Mouse (Mus musculus) urinary bladder, postnatal 36 days (tissue): ENCODE measurements around the gene Slc16a3.

Experiments
- DNase-seq, 2 experiments: peaks; one replicate each; pipeline ENCODE4 v3.0.0; 2022; ENCODE audit warnings: low spot score in 2 of 2, mixed read lengths in 1 of 2

Gene Slc16a3

DNA sequence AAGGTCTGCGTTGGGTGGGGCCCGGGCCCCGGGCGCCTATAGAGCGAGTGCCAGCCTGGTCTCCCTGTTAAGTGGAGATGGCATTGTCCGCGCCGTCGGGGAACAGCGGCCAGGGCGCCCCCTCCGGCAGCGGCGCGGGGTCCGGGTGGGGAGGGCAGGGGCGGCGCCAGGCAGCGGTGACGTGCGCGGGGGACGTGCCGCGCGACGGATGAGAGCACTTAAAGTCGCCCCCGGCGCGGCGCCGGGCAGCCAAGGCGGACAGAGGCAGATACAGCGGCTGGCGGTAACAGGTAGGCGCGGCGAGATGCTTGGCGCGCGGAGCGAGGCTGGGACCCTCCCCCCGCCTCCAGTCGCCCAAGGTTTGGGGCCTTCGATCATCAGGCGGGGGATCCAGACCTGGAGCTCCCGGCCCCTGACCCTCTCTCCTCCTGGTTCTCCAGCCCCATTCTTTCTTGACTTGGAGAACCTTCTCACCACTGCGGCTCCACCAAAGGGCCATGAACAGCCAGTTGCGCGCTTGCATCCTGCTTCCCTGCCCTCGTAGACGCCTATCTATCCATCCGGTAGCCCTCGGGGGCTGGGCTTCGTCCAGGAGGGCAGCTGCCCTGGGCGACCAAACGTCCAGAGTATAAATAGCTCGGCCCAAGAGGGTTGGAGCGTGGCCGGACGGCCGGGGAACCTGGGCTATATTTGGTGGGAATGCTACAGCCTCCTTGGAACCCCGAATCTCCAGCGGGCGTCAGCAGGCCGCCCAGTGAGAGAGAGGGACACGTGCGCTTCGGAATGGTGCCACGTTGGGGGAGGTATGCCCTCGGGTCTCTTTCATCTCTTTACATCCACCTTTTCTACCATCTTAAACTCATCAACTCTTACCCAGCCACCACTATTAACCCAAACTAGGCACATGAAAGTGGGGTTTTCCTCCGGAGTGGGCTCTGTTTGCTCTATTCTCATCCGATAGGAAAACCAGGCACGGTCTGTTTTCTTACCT lies 876 bp downstream of the Slc16a3 start:
- DNase-seq, result no peak

DNA sequence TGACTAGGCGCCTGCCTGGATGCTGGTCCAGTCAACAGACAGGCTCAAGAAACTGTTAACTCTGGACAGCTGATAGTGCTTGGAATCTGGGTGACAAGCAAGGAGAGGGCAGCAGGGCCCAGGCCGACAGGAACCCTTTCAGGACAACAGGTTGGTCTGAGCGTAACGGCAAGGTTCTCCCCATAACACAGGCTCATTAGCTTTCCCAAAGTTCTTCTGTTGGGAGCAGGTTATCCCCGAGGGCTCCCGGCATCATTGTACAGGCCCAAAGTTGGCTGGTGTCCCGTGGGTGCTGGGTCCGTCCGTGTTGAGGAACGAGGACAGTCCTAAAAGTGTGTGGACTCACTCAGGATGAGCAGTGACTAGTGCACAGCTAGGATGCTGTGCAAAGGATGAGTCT lies 1.6 kb downstream of the Slc16a3 start:
- DNase-seq, result no peak

- DNase-seq, result peak; percentile 81 to 91
Observed at GRCm38 (mm10) chr11:120950281-120951202, 2.3 kb downstream of the Slc16a3 start.

DNA sequence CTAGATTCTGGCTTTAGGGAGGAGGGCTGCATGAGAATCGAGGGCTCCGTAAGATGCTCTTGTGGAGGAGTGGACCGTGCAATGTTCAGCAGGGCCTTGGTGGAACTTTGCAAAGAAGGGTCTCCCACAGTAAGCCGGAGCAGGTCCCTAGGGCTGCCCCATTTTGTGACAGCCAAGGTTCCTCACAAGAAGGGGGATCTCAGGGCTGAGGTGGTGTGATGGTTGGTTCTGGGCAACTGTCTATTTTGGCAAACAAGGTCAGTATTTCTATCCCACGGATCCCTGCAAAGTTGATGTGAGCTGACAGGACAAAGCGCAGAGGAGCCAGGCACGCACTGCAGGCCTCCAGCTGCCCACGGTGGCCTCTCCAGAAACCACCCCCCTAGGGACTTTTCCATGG lies 3.0 kb downstream of the Slc16a3 start:
- DNase-seq, result no peak

DNA sequence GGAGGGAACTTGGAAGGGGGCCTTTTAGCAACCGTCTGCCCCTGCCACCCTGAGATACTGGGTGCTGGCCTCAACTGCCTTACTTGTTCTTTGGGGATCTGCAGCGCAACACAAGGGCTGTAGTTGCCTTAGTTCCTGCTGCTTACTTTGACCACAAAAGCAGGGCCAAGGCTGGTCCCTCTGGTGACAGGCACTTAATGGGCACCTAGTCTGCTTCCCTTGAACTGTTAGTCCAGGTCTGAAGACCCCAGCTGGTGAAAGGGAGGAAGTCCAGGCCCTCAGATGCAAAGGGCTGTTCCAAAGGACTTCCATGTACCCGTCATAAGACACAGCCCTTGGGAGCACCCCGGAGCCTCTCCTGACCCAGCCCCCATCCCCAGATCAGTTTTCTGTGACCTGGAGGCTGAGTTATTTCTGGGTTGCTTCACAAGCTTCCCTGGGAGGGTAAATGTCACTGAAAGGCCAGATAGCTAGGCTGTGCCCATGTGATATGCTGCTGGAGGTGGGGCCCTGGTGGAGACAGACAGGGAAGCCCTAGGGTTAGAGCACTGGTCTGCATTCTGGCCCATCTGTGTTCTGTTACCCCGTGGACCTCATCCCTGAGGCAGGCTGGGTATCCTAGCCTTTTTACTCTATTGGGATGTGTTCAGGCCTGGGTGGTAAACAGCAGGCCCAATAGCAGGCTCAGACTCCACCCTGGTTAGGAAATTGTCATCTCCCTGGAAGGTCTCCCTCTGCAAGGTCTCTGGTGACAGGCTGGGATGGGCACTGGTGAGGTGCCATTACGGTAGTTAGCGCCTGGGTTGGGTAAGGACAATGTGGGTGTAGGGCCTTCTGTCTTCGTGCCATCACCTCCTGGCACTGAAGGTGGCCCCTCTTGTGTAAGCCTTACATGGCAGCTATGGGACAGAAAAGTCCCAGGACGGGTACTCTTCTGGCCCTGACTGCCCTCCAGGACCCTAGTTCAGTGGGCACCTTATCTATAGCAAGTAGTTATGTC lies 3.8 kb downstream of the Slc16a3 start:
- no peak for DNase-seq

GRCm38 (mm10) chr11:120954936-120955335 lies 6.7 kb downstream of the Slc16a3 start:
- peak; percentile 37 to 47 for DNase-seq

DNA sequence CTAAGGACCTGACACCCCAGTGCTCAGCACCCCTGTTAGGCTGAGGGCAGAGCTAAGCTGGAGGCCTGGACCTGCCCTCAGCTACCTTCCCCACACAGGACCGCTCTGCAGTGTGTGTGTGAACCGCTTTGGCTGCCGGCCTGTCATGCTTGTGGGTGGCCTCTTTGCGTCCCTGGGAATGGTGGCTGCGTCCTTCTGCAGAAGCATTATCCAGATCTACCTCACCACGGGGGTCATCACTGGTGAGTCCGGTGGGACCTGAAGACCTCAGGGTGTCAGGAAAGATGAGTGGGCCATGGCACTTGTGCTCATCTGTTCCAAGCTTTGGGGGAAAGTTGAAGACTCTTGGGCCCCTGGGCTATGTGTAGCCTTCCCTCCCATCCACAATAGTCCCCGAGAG lies 7.4 kb downstream of the Slc16a3 start:
- DNase-seq, result no peak

DNA sequence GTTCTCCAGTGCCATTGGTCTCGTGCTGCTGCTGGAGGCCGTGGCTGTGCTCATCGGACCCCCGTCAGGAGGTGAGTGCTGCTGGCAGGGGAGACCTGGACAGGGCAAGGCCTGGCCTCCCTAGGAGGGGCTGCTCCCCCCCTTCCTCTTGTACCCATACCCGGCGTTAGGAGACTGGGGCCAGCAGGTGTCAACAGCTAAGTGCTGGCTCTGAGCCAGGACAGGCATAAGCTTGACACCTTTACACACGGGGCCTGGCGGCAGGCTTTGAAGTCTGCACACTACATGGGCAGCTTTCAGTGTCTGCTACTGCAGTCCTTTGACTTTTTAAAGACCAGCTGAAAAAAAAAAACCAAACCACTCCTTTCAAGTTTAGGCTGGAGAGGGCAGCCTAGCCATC lies 8.8 kb downstream of the Slc16a3 start:
- DNase-seq, result no peak

GRCm38 (mm10) chr11:120957731-120958257 lies 9.5 kb downstream of the Slc16a3 start:
- DNase-seq, result peak in 1 of 2 experiments; percentile 43

DNA sequence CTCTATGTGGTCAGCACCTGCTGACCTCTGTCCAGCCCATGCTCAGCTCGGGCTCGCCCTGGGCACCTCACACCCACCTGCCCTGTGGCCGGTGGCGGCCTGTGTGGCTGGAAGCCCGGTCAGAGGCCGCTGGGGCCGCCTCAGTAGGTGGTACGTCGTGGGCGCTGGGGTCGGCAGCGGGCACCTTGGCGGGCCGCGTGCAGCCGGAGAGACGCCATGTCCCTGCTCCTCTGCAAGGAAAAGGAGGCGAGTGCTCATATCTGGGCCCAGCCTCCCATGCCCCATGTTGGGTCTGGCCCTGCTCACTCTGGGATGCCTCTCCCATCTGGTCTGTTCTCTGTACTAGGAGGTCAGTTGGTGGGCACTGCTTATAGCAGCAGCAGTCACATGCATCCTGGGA lies 10.8 kb downstream of the Slc16a3 start:
- no peak for DNase-seq

DNA sequence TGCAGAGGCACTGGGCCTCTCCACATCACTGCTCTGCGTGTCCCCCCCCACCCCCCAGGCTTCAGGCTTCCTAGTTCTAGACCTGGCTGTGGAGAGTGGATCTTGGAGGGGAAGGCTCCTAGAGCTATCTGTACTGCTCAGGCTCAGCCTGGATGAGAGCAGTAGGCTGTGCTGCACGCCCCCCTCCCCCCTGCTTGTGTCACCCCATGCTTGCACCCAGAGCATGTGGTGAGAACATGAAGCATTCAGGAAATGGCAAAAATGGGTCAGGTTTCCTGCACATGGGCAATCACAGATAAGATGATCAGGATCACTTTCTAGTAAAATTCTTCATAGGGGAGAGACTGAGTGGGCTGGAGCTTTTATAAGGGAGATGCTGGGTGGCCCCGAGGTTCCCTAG lies 11.3 kb downstream of the Slc16a3 start:
- DNase-seq, result no peak

- DNase-seq, result no peak
Observed at GRCm38 (mm10) chr11:120960248-120960647, 12.0 kb downstream of the Slc16a3 start.

DNA sequence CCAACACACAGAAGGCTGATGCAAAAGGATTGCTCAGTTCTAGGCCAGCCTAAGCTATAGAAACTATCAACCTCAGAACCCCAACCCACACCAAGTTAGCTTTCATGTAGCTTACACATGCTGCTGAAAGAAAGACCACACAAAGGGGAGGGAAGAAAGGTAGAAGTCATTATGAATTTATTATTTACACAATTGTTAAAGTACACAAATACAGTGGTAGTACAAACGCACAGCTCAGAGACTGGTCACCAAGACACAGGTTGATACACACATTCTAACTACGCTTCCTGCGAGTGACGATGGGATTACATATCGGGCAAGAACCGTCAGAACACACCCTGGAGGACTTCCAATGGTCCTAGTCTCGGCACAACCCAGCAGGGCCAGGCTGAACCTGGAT lies 13.3 kb downstream of the Slc16a3 start:
- DNase-seq, result no peak

GRCm38 (mm10) chr11:120962050-120962771 lies 13.9 kb downstream of the Slc16a3 start:
- no peak for DNase-seq

DNA sequence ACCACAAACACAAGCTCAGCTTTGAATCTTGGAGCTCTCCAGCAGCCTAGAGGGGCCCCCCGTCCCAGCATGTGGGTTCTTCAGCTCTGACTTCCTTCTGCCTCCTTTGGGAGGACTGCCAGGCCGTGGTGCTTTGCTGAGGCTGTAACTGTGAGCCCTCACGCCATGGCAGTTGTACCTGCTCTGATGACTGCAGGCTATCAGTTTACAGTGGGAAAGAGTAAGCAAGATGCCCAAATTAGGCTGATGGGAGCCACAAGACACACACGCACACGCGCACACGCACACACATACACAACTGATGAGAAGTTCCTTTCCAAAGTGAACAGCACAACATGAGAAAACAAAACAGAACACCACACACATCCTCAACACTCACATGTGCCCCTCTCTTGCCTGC lies 14.6 kb downstream of the Slc16a3 start:
- DNase-seq, result no peak

DNA sequence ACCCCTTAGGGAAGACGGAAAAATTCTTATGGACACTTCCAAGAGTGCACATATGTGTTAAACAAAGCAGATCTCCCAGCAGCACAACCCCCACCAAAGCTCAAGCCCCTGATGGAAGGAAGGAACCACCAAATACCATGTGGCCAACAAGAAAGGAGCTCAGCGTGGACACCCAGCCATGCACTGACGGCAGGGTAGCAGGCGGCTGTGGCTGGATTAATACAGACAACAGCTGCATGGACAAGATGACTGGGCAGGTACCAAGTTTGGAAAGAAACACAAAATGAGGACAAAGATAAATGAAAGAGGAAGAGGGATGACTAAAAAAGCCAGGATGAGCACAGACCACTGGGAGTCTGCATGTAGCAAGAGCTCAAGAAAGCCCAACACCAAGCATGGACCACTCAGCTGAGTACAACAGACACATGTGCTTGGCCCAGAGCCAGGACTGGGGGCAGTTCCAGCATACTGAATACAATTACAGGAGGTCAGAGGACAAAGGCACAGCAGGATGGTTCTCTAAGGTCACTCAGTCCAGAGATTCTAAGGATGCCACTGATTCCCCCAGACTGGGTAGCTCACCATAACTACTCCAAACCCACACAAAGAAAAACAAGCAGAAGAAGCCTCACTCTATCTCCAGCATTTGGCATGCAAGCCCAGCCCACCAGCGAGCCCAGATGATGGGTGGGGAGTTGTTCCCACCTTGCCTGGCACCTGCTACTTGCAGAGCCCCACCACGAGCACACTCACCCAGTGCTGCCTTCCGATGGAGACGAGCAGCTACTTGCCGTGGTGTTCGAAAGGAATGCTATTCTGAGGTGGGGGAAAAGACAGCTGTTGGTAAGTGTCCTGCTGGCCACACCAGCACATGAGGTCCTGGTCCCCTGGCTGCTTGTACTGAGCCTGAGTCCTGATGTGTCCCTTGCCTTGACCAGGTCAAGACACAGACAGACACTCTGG lies 16.2 kb downstream of the Slc16a3 start:
- no peak for DNase-seq

DNA sequence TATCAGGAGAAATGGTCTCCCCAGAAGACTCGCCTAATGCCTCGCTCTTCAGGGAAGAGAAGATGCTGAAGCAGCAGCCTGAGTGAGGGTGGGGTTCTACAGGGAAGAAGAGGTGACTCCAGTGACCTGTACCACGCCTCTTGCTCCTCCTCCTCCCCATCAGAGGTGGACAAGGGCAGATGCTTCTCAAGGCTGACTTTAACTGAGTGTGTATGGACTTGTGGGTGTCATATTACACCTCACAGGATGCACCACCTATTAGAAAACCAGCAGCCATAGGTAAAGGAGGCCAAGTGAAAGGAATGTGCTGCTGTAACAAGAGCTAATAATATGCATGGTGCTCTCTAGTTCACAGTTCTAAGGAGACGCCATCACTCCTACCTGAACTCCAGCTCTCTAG lies 17.3 kb downstream of the Slc16a3 start:
- no peak for DNase-seq

- DNase-seq, result no peak
Observed at GRCm38 (mm10) chr11:120969742-120970141, 21.5 kb downstream of the Slc16a3 start.

GRCm38 (mm10) chr11:120971237-120971636 lies 23.0 kb downstream of the Slc16a3 start:
- DNase-seq, result no peak
